Mouse (Mus musculus) cerebellum, adult (tissue): ENCODE measurements around the gene Sprn.

Experiments used
- ATAC-seq: cut with Nextera tagmentation; 2 replicates; pipeline ENCODE4 v1.9.2; 2017; ENCODE audit warnings: mild to moderate bottlenecking, moderate library complexity, mixed read lengths; ENCODE audit not compliant: insufficient number of reproducible peaks, low FRiP score, low TSS enrichment

The Sprn gene

GRCm38 (mm10) chr7:140154218-140154927 is at the start of gene Sprn:
Gene Sprn, minus strand, starts transcription at chr7:140154877.
- peak; percentile 83 for ATAC-seq

GRCm38 (mm10) chr7:140201090-140201489 is 46.4 kb upstream of the Sprn start:
- no peak for ATAC-seq

GRCm38 (mm10) chr7:140196002-140196401 is 41.3 kb upstream of the Sprn start:
- no peak for ATAC-seq

GRCm38 (mm10) chr7:140194031-140194430 is 39.4 kb upstream of the Sprn start:
- ATAC-seq, result no peak

- ATAC-seq, result no peak
These were observed 38.2 kb upstream of the Sprn start for GRCm38 (mm10) chr7:140192851-140193250.

GRCm38 (mm10) chr7:140192445-140192844 is 37.8 kb upstream of the Sprn start:
- ATAC-seq, result no peak

- ATAC-seq, result no peak
These were observed 35.8 kb upstream of the Sprn start for GRCm38 (mm10) chr7:140190435-140190834.

GRCm38 (mm10) chr7:140188391-140189328 is 34.0 kb upstream of the Sprn start:
- ATAC-seq, result no peak

GRCm38 (mm10) chr7:140187721-140188390 is 33.2 kb upstream of the Sprn start:
- no peak for ATAC-seq

GRCm38 (mm10) chr7:140186646-140187620 is 32.3 kb upstream of the Sprn start:
- no peak for ATAC-seq

GRCm38 (mm10) chr7:140184206-140184605 is 29.5 kb upstream of the Sprn start:
- no peak for ATAC-seq

- no peak for ATAC-seq
These were observed 26.0 kb upstream of the Sprn start for GRCm38 (mm10) chr7:140180692-140181091.

GRCm38 (mm10) chr7:140179176-140179575 is 24.5 kb upstream of the Sprn start:
- ATAC-seq, result no peak

- peak; percentile 73; the same call in 1 of the 2 replicates for ATAC-seq
These were observed 18.3 kb upstream of the Sprn start, which contains the start of gene Olfr523 for GRCm38 (mm10) chr7:140172936-140173335. Gene Olfr523, plus strand, starts transcription at chr7:140173217.

- no peak for ATAC-seq
These were observed 16.2 kb upstream of the Sprn start for GRCm38 (mm10) chr7:140170863-140171262.

- ATAC-seq, result no peak
These were observed 14.7 kb upstream of the Sprn start for GRCm38 (mm10) chr7:140169386-140169785.

GRCm38 (mm10) chr7:140167950-140168349 is 13.3 kb upstream of the Sprn start:
- no peak for ATAC-seq

GRCm38 (mm10) chr7:140164664-140165063 is 10.0 kb upstream of the Sprn start, which contains the start of gene Olfr522:
Gene Olfr522, minus strand, starts transcription at chr7:140164764.
- ATAC-seq, result no peak

GRCm38 (mm10) chr7:140160363-140160762 is 5.7 kb upstream of the Sprn start:
- no peak for ATAC-seq
